Mouse (Mus musculus) testis, postnatal 10 days (tissue): Measurements from ENCODE around the gene Samd10.

Experiments
- DNase-seq: peaks from one replicate; pipeline ENCODE4 v3.0.0; 2021; ENCODE audit warnings: low spot score

Gene Samd10

GRCm38 (mm10) chr2:181598454-181599351 is at the start of gene Samd10:
Gene Samd10, minus strand, starts transcription at chr2:181599212.
- peak; percentile 65 for DNase-seq

DNA sequence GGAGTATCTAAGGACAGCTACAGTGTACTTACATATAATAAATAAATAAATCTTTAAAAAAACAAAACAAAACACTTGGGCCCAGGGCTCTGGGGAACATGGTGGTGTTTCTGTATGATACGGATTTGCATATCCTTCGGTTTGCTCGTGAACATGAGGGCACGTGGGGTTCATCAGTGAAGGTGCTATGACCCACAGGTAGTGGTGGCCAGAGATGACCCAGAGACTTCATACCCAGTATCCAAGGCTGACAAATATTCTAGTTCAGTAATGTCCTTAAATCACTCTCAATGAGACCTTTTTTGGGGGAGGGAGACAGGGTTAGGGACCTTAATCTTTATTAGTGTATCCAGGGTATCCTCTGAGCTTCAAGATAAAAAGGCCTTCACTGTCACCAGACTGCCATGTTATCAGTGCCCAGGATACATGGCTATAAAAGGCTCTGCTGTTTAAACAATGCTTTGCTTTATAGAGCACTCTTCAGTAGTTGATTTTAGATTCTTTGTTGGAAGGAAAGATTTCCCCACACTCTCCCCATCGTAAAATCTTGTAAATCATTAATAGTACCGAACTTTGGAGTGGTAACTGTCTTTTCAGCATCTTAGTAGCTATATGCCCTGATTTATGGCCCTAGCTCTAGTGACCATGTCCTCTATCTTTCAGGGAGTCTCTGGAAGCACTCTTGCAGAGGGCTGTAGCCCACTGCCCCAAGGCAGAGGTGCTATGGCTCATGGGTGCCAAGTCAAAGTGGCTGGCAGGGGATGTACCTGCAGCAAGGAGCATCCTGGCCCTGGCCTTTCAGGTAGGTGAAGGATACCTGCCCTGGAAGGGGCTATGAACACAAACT is 47.8 kb upstream of the Samd10 start:
- DNase-seq = no peak

DNA sequence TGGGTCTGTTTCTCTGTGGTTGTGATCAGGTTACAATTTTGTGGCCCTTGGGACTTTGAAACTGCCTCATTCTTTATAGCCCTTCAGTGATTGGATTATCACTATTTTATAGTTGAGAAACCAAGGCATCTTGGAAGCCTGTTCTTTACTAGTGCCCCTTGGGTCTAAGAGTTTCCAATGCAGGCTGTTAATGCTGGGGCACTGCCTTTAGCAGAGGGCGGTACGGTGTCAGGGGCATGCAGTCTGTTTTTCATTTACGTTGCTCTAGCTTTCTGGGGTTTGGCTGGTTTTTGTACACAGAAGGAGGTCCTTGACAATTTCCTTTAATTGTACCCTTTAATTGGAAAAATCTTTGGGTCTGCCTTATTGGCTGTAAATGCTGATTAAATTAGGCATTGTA is 46.7 kb upstream of the Samd10 start:
- no peak for DNase-seq

DNA sequence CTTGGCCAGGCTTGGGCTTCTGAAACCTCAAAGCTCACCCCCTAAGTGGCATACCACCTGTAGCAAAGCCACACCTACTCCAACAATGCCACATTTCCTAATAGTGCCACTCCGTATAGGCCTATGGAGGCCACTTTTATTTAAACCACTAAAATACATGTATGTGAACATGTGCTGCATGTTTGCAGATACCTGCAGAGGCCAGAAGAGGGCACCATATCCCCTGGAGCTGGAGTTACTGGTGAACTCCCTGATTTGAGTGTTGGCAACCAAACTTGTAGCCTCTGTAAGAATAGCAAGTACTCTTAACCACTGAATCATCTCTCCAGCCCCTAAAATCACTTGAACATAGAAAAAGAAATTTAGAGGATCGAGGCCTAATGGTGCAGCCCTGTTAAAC is 45.3 kb upstream of the Samd10 start:
- peak; percentile 67 for DNase-seq

DNA sequence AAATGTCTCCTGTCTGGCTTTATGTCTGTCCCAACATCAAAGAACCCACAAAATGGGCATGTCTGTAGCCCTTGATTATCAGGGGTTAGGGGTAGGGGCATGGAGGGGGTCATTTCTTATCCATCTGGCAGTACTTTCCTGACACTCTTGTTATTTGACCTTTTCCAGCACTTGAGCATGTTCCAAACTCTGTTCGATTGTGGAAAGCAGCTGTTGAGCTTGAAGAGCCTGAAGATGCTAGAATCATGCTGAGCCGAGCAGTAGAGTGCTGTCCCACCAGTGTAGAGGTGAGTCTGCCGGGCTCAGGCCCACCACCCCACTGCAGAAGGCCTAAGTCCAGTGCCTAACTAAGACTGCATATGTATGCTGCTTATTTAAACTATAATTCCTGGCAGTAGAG is 36.9 kb upstream of the Samd10 start:
- DNase-seq = no peak

DNA sequence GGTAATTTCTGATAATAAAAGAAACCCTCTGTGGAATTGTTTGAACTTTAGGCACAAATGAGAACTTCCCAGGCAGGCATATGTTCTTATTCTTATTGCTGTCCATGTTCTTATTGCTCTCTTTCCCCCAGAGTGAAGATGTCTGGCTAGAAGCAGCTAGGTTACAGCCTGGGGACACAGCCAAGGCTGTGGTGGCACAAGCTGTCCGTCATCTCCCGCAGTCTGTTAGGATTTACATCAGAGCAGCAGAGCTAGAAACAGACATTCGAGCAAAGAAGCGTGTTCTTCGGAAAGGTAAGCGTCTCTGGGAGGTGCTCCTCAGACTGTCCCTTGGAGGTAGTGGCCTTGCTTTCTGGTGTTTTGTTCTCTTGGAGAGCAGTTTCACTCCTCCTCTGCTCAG is 33.6 kb upstream of the Samd10 start:
- no peak for DNase-seq

DNA sequence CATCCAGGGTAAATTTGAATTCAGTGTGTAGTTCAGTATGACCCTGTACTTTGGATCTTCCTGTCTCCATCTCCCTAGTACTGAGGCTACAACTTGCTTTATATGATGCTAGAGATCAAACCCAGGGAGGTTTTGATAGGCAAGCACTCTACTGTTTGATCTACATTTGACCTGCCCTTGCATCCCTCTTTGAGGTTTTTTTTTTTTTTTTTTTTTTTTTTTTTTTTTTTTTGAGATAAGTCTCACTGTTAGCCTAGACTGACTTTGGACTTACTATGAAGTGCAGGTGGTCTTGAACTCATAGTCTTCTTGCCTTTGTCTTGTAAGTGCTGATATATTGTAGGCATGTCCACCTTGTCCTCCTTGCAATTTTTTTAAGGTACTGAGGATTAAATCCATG is 29.5 kb upstream of the Samd10 start:
- DNase-seq = no peak

GRCm38 (mm10) chr2:181623401-181623800 is 24.4 kb upstream of the Samd10 start:
- peak; percentile 53 for DNase-seq

DNA sequence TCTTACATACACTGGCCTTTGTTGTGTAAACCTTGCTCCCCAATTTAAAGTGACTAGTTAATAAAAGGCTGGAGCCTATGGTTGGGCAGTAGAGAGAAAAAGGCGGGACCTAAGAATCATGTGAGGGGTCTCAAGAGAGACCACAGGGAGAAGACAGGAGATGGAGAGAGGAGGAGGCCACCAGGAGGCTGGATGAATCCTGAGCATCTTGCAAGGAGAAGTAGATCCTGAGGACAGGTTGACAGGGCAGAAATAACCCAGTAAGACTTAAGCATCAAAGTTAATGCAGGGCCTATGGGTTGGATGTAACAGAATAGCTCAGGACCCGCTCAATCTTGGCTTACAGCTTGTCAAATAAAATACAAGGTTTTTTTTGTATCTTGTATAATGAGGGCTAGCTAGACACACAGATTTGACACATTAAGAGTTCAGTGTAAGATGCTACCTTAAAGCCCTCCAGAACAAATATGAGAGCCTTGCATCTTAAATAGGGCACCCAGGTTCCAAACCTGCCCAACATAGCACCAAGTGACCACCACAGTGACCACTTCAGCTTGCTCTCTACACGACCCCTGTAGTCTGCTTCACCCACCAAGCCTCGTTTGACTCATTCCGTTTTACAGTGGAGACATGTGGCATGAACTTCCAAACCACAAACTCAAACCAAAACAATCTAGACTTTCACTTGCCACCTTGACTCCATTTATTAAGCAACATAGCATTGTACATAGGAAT is 19.9 kb upstream of the Samd10 start:
- DNase-seq = no peak

DNA sequence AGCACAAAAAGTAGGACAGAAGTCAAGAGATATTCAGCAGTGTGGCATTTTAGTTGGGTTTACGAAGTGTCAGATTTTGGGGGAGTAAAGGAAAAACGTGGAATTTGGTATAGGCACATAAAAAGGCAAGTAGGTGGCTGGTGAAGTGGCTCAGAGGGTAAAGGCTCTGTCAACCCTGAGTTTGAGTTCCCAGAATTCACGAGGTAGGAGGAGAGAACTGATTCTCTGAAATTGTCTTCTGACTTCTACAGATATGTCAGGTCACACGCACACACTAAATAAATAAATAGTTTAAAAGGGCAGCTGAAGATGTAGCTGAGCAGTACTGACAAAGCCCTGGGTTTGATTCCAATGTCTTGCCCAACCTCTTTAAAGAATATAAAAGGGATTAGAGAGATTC is 3.4 kb upstream of the Samd10 start:
- no peak for DNase-seq

DNA sequence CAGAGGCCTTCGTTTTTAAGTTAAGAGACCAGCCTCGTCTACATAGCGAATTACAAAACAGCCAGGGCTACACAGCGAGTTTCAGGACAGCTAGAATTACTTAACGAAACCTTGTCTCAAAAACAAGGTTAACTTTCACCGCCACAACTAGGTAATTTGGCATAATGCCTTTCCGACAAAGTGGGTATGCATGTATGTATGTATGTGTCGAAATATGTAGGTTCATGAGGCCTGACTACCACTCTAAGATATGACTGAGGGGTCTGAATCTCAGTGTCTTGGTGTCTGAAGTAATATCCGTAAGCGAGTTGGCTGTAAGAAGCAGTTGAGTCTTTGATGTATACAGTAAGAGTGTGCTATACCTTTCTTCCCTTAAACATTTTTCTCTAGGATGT is 2.7 kb upstream of the Samd10 start:
- no peak for DNase-seq

GRCm38 (mm10) chr2:181600828-181601750 is 2.1 kb upstream of the Samd10 start:
- peak; percentile 97 for DNase-seq

DNA sequence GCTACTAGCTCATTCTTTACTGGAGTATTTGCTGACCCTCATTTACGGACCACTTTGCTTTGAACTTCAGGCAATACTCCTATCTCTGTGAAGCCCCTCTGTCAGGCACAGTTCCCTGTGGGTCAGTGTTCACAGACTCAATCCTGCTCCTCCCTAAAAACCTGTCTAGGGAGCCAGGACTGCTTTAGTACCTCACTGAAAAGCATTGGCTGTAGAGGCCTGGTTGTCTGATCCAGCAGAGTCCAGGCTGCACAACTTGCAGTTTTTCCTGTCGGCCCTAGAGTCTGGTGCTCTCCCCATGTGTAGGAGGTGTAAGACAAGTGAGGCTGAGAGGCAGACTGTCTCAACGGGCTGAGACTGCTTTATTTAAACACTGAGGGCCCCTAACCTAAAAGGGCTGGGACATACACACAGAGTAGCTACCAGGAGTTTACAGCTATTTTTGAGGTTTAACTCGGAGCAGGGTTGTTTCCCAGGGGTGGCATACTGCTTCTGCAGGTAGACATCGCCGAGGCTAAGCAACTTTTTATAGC is 1.3 kb upstream of the Samd10 start:
- DNase-seq = no peak

DNA sequence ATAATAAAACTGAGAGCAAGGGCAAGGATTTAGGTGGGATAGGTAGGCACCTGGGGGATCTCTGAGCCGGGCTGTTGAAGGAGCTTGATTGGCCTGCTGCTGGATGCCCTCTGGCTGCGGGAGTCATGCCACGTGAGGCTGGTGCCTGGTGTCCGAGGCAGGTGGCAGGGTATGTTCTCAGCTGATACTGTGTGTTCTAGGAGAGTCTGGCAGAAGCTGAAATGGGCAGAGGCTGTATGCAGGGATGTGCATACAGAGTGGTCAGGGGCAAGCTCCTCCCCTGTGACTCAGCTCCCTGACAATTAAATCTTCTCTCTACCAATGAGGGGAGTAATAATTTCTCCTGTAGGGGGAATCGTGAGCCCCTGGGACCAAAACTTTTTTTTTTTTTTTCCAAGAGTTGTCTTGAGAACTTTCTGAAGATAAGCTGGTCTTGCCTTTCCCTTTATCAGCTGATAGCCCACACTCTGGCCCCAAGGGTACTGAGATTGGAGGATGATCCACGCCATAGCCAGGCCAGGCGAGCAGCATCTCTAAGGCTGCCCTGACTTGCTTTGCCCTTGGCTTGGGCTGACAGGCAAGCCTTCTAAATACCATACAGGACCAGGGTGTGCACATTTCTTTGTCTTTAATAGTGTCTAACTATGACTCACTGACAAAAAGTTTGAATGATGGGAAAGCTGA is 1.5 kb downstream of the Samd10 start:
- no peak for DNase-seq

GRCm38 (mm10) chr2:181596221-181596960 is 2.6 kb downstream of the Samd10 start:
- DNase-seq = no peak

DNA sequence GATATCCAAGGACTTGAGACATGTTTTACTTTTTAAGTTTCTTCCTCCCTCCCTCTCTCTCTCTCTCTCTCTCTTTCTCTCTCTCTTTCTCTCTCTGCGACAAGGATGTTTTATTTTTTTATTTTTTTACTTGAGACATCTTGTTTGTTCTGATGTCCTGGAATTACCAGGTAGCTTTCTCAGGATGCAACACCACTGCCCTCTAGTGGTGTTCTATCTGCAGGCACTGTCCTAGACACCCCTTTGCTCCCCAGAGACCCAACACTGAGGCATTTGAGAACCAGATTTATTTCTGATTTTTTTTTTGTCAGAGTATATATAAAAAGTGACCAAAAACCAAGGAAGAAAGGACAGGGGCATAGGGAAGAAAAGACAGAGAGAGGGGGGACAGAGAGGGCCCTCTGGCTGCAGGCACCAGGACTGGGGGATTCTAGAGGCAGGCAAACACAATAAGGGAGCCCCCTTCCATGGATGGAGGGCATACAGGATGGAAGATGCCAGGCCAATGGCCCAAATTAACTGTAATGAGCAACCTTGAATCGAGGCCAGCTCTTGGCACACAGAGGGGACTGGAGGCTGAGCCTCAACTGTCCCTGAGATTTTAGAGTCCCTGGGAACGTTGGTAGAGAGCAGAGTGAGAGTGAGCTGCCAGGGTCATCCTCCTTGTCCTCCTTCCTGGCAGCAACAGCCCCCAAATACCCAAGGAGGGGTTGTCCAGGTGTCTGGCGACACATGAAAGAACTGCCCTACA is 3.9 kb downstream of the Samd10 start:
- peak; percentile 44 for DNase-seq

DNA sequence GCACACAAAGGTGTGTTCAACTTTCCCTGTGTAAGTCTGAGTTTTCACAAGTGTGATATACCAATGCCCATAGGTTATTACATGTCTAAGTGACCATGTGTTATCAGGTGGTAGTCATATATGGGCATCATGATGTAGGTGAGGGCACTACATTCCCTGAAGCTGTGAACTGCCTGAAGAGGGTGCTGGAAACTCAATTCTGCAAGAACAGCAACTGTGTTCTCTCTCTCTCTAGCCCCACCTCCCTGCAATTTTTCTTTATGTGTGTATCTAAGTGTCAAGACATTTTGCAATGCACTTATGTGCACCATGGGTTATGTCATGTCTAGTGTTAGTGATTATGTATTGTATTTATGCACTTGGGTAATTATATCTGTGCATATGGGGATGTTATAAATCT is 5.1 kb downstream of the Samd10 start:
- no peak for DNase-seq

GRCm38 (mm10) chr2:181593042-181593421 is 6.0 kb downstream of the Samd10 start:
- peak; percentile 69 for DNase-seq
